Mouse (Mus musculus) thymus, adult 18-20 months (tissue): ENCODE measurements around the gene Dennd2c.

Source experiments
- DNase-seq, 2 experiments: peaks; one replicate each; pipeline ENCODE4 v3.0.0; 2022; ENCODE audit warnings: mixed read lengths in 2 of 2

The Dennd2c gene

GRCm38 (mm10) chr3:103102454-103103390 is at the start of gene Dennd2c:
Gene Dennd2c (plus strand): TSS chr3:103102604.
- peak; percentile 75 to 82 for DNase-seq

- DNase-seq = no peak
Observed at GRCm38 (mm10) chr3:103056016-103056595, 46.3 kb upstream of the Dennd2c start.

- no peak for DNase-seq
Observed at GRCm38 (mm10) chr3:103057752-103058151, 44.7 kb upstream of the Dennd2c start.

- peak; percentile 84 to 89 for DNase-seq
Observed at GRCm38 (mm10) chr3:103058207-103059157, 43.9 kb upstream of the Dennd2c start, which contains the start of gene Nras. Gene Nras (plus strand): TSS chr3:103058285.

GRCm38 (mm10) chr3:103066927-103067326 is 35.5 kb upstream of the Dennd2c start:
- no peak for DNase-seq

- DNase-seq = no peak
Observed at GRCm38 (mm10) chr3:103068971-103069370, 33.4 kb upstream of the Dennd2c start.

- no peak for DNase-seq
Observed at GRCm38 (mm10) chr3:103073771-103074170, 28.6 kb upstream of the Dennd2c start, which contains the start of gene Ampd1. Gene Ampd1 (plus strand): TSS chr3:103074014.

- no peak for DNase-seq
Observed at GRCm38 (mm10) chr3:103075871-103076270, 26.5 kb upstream of the Dennd2c start.

- no peak for DNase-seq
Observed at GRCm38 (mm10) chr3:103076476-103076875, 25.9 kb upstream of the Dennd2c start.

- DNase-seq = no peak
Observed at GRCm38 (mm10) chr3:103079301-103079700, 23.1 kb upstream of the Dennd2c start.

- DNase-seq = no peak
Observed at GRCm38 (mm10) chr3:103081051-103081450, 21.4 kb upstream of the Dennd2c start.

GRCm38 (mm10) chr3:103081861-103082453 is 20.4 kb upstream of the Dennd2c start:
- no peak for DNase-seq

- DNase-seq = no peak
Observed at GRCm38 (mm10) chr3:103082761-103083160, 19.6 kb upstream of the Dennd2c start.

GRCm38 (mm10) chr3:103085986-103086385 is 16.4 kb upstream of the Dennd2c start:
- no peak for DNase-seq

- DNase-seq = peak; percentile 21 to 53
Observed at GRCm38 (mm10) chr3:103091753-103092152, 10.7 kb upstream of the Dennd2c start.

GRCm38 (mm10) chr3:103098662-103099061 is 3.7 kb upstream of the Dennd2c start:
- DNase-seq = no peak

GRCm38 (mm10) chr3:103099667-103100066 is 2.7 kb upstream of the Dennd2c start:
- no peak for DNase-seq

GRCm38 (mm10) chr3:103100735-103101134 is 1.7 kb upstream of the Dennd2c start:
- DNase-seq = no peak

GRCm38 (mm10) chr3:103101194-103101593 is 1.2 kb upstream of the Dennd2c start:
- DNase-seq = no peak

- no peak for DNase-seq
Observed at GRCm38 (mm10) chr3:103101909-103102308, 495 bp upstream of the Dennd2c start.

GRCm38 (mm10) chr3:103107565-103108240 is 5.3 kb downstream of the Dennd2c start:
- DNase-seq = no peak

GRCm38 (mm10) chr3:103112216-103112615 is 9.8 kb downstream of the Dennd2c start:
- DNase-seq = no peak
